Comparison of ENCODE assay signal across 22 mouse cellular contexts in genomic region chr10:79783050-79783449, GRCm38 (mm10). TPM values are rescaled to one million over a fixed set of nuclear protein-coding genes. Genes with fewer than 3 reads are reported as not detected.
A peak's percentile ranks its signal among the peaks of the same experiment; 100 is the strongest.
DNase-seq lines count a peak whose midpoint lies in the region; ATAC-seq and TF ChIP-seq lines count a peak whose summit lies in the region.
"Had no signal": no experiment of that assay in that cellular context is flagged by ENCODE, and none has a peak within 500 bp of the region (broad histone marks: within the 10 kb centered on the region; RNA-seq: fewer than 3 reads in every experiment).

No protein-coding gene starts in this region.

- DNase-seq in embryonic facial prominence, embryonic 11.5 days (ENCODE audit: low spot score): peak; percentile 35
- no peak for DNase-seq in embryonic facial prominence, embryonic 10.5 days (ENCODE audit: low spot score)
- DNase-seq in kidney, postnatal 14 days: peak; percentile 56
- no peak for DNase-seq in kidney, adult 8-10 months
- DNase-seq in lung, postnatal 0 days (ENCODE audit: low spot score): no peak
- no peak for DNase-seq in lung, postnatal 4 days
- DNase-seq in spleen, adult 12 weeks (ENCODE audit: low spot score): no peak
- DNase-seq in gastrocnemius, postnatal 4 days (ENCODE audit: low spot score in 2 of 2): no peak
- DNase-seq: cerebellum, adult 11-12 months; embryo, embryonic 11 days; thymus, postnatal 25 days had no signal

- ATAC-seq in embryonic facial prominence, embryonic 11.5 days (replicated peaks; ENCODE audit: insufficient number of reproducible peaks, low FRiP score, low TSS enrichment, low read depth): no peak
- ATAC-seq in lung, postnatal 0 days: no peak
- ATAC-seq: activated CD4-positive, CD25-positive, alpha-beta regulatory T cell, adult 4 months had no signal

- H3K9me3 ChIP-seq in embryonic facial prominence, embryonic 11.5 days (replicated peaks; ENCODE audit: control insufficient read depth, low read length): no peaks in the 10 kb centered on the region
- no peaks in the 10 kb centered on the region for H3K9me3 ChIP-seq in embryonic facial prominence, embryonic 10.5 days
- H3K9me3 ChIP-seq in lung, postnatal 0 days (ENCODE audit: low read length): no peaks in the 10 kb centered on the region
- H3K9me3 ChIP-seq: heart, embryonic 15.5 days; limb, embryonic 15.5 days; stomach, embryonic 15.5 days had no signal

- H3K9ac ChIP-seq in embryonic facial prominence, embryonic 11.5 days (replicated peaks; ENCODE audit: low read length): no peak overlapping the region
- no peak overlapping the region for H3K9ac ChIP-seq in lung, postnatal 0 days (replicated peaks; ENCODE audit: low read depth)
- H3K9ac ChIP-seq: heart, embryonic 15.5 days; hindbrain, embryonic 14.5 days; limb, embryonic 15.5 days; stomach, embryonic 15.5 days had no signal

- TF ChIP-seq EP300 in lung, postnatal 0 days (IDR thresholded peaks at IDR 0.05): no peak

- no peak overlapping the region for H3K27ac ChIP-seq in embryonic facial prominence, embryonic 11.5 days (replicated peaks; ENCODE audit: low read depth, low read length)
- H3K27ac ChIP-seq in embryonic facial prominence, embryonic 10.5 days (replicated peaks): no peak overlapping the region
- H3K27ac ChIP-seq in lung, postnatal 0 days (ENCODE audit: low read length): no peak overlapping the region
- H3K27ac ChIP-seq: heart, embryonic 15.5 days; hindbrain, embryonic 14.5 days; limb, embryonic 15.5 days; stomach, embryonic 15.5 days had no signal

- no peak overlapping the region for H3K4me3 ChIP-seq in embryonic facial prominence, embryonic 11.5 days (ENCODE audit: low read depth, low read length)
- H3K4me3 ChIP-seq in embryonic facial prominence, embryonic 10.5 days: no peak overlapping the region
- no peak overlapping the region for H3K4me3 ChIP-seq in lung, postnatal 0 days (ENCODE audit: low read depth, low read length)
- H3K4me3 ChIP-seq: erythroblast, embryonic 14.5 days; heart, embryonic 15.5 days; limb, embryonic 15.5 days; stomach, embryonic 15.5 days had no signal

- peak; percentile 63 for TF ChIP-seq CTCF in lung, postnatal 0 days (IDR thresholded peaks at IDR 0.05)

- H3K27me3 ChIP-seq in embryonic facial prominence, embryonic 11.5 days (ENCODE audit: control insufficient read depth, insufficient read depth, low read length): peaks cover 9% of the 10 kb centered on the region; the same call in 1 of the 2 replicates
- H3K27me3 ChIP-seq in embryonic facial prominence, embryonic 10.5 days (replicated peaks; ENCODE audit: low read depth, poor library complexity, severe bottlenecking): peaks cover 71% of the 10 kb centered on the region
- H3K27me3 ChIP-seq in lung, postnatal 0 days (replicated peaks; ENCODE audit: insufficient read depth, low read length): no peaks in the 10 kb centered on the region
- H3K27me3 ChIP-seq: stomach, embryonic 15.5 days had no signal

- 62% methylated on average over 7 of the region's 7 CpGs for whole genome bisulfite sequencing in embryonic facial prominence, embryonic 11.5 days
- WGBS in embryonic facial prominence, embryonic 10.5 days: 66% methylated on average over 7 of the region's 7 CpGs
- 61% methylated on average over 7 of the region's 7 CpGs for WGBS in lung, postnatal 0 days

- no peak overlapping the region for H3K4me2 ChIP-seq in embryonic facial prominence, embryonic 11.5 days (ENCODE audit: low read depth, low read length)
- H3K4me2 ChIP-seq in lung, postnatal 0 days (replicated peaks; ENCODE audit: low read depth, low read length): no peak overlapping the region
- H3K4me2 ChIP-seq: heart, embryonic 15.5 days; hindbrain, embryonic 14.5 days; limb, embryonic 15.5 days; stomach, embryonic 15.5 days had no signal

- no peaks in the 10 kb centered on the region for H3K36me3 ChIP-seq in embryonic facial prominence, embryonic 11.5 days (replicated peaks; ENCODE audit: control insufficient read depth, insufficient read depth, low read depth, low read length)
- no peaks in the 10 kb centered on the region for H3K36me3 ChIP-seq in embryonic facial prominence, embryonic 10.5 days (replicated peaks)
- H3K36me3 ChIP-seq in lung, postnatal 0 days (ENCODE audit: insufficient read depth, low read length): no peaks in the 10 kb centered on the region; the same call in 1 of the 2 replicates
- H3K36me3 ChIP-seq: G1E; heart, embryonic 15.5 days; limb, embryonic 15.5 days; stomach, embryonic 15.5 days had no signal

- H3K4me1 ChIP-seq in embryonic facial prominence, embryonic 11.5 days (ENCODE audit: control insufficient read depth, insufficient read depth, low read length): no peaks in the 10 kb centered on the region
- H3K4me1 ChIP-seq in embryonic facial prominence, embryonic 10.5 days: peaks cover 39% of the 10 kb centered on the region
- H3K4me1 ChIP-seq in lung, postnatal 0 days (ENCODE audit: insufficient read depth, low read depth, low read length): peaks cover 9% of the 10 kb centered on the region; the same call in 1 of the 2 replicates

RNA-seq across cellular contexts. Expression of gene Fstl3, which starts 6.0 kb away (rescaled TPM):
- polyA plus RNA-seq in embryonic facial prominence, embryonic 11.5 days (2014; fragmentation: Nextera tagmentation; extraction: Ambion mirVana): 2.4 and 2.7 TPM in 2 replicates
- polyA plus RNA-seq in embryonic facial prominence, embryonic 10.5 days (2016; fragmentation: Nextera tagmentation; extraction: Ambion mirVana): 1.9 and 2.2 TPM in 2 replicates
- 38.6 and 39.9 TPM in 2 replicates for polyA plus RNA-seq in lung, postnatal 0 days (2015; fragmentation: Nextera tagmentation; extraction: Ambion mirVana)
- total RNA-seq in gastrocnemius, postnatal 4 days (2021): 1 to 10 TPM; 1.1 to 2.1 TPM

RNA-seq across cellular contexts. Expression of gene Prss57, which starts 7.7 kb away (rescaled TPM):
- not detected in 2 replicates for polyA plus RNA-seq in embryonic facial prominence, embryonic 11.5 days (2014; fragmentation: Nextera tagmentation; extraction: Ambion mirVana)
- 0.05 TPM in 1 of 2 replicates, not detected in the other for polyA plus RNA-seq in embryonic facial prominence, embryonic 10.5 days (2016; fragmentation: Nextera tagmentation; extraction: Ambion mirVana)
- 0.11 and 0.31 TPM in 2 replicates for polyA plus RNA-seq in lung, postnatal 0 days (2015; fragmentation: Nextera tagmentation; extraction: Ambion mirVana)
- not detected for total RNA-seq in gastrocnemius, postnatal 4 days (2021)
- polyA plus RNA-seq: G1E; neural tube, embryonic 14.5 days had no signal

RNA-seq across cellular contexts. Expression of gene Palm, which starts 10.3 kb away (rescaled TPM):
- polyA plus RNA-seq in embryonic facial prominence, embryonic 11.5 days (2014; fragmentation: Nextera tagmentation; extraction: Ambion mirVana): 85.7 and 102 TPM in 2 replicates
- 127 and 129 TPM in 2 replicates for polyA plus RNA-seq in embryonic facial prominence, embryonic 10.5 days (2016; fragmentation: Nextera tagmentation; extraction: Ambion mirVana)
- 29.6 and 30.8 TPM in 2 replicates for polyA plus RNA-seq in lung, postnatal 0 days (2015; fragmentation: Nextera tagmentation; extraction: Ambion mirVana)
- total RNA-seq in gastrocnemius, postnatal 4 days (2021): 10 to 100 TPM; 42.1 to 50.8 TPM

RNA-seq across cellular contexts. Expression of gene Rnf126, which starts 16.3 kb away (rescaled TPM):
- polyA plus RNA-seq in embryonic facial prominence, embryonic 11.5 days (2014; fragmentation: Nextera tagmentation; extraction: Ambion mirVana): 65.1 and 72.7 TPM in 2 replicates
- polyA plus RNA-seq in embryonic facial prominence, embryonic 10.5 days (2016; fragmentation: Nextera tagmentation; extraction: Ambion mirVana): 125 and 126 TPM in 2 replicates
- 40.5 and 45.9 TPM in 2 replicates for polyA plus RNA-seq in lung, postnatal 0 days (2015; fragmentation: Nextera tagmentation; extraction: Ambion mirVana)
- 10 to 100 TPM; 45.0 to 52.5 TPM for total RNA-seq in gastrocnemius, postnatal 4 days (2021)

RNA-seq across cellular contexts. Expression of gene Fgf22, which starts 28.2 kb away (rescaled TPM):
- polyA plus RNA-seq in embryonic facial prominence, embryonic 11.5 days (2014; fragmentation: Nextera tagmentation; extraction: Ambion mirVana): 0.25 and 0.38 TPM in 2 replicates
- 0.46 TPM in 1 of 2 replicates, not detected in the other for polyA plus RNA-seq in embryonic facial prominence, embryonic 10.5 days (2016; fragmentation: Nextera tagmentation; extraction: Ambion mirVana)
- polyA plus RNA-seq in lung, postnatal 0 days (2015; fragmentation: Nextera tagmentation; extraction: Ambion mirVana): 0.18 TPM in 1 of 2 replicates, not detected in the other
- not detected for total RNA-seq in gastrocnemius, postnatal 4 days (2021)
- total RNA-seq: megakaryocyte, adult 5-6 weeks had no signal
- polyA plus RNA-seq: activated CD4-positive, CD25-positive, alpha-beta regulatory T cell, adult 4 months; erythroblast, embryonic 14.5 days; G1E; gonadal fat pad, adult 2 months; large intestine, adult 2 months had no signal

Comparison
In these comparisons a context has a peak if more than half of its experiments do, and no peak if none do; other contexts are left out.
1. DNase-seq: peak in embryonic facial prominence, embryonic 11.5 days (single experiment) and kidney, postnatal 14 days (single experiment); none in embryonic facial prominence, embryonic 10.5 days (single experiment), kidney, adult 8-10 months (0 of 2), lung, postnatal 0 days (single experiment), lung, postnatal 4 days (0 of 2), spleen, adult 12 weeks (single experiment) and gastrocnemius, postnatal 4 days (0 of 2).
2. RNA of gene Fstl3, which starts 6.0 kb away (polyA plus RNA-seq): 38.6 to 39.9 TPM in lung, postnatal 0 days; 2.4 to 2.7 TPM in embryonic facial prominence, embryonic 11.5 days and 1.9 to 2.2 TPM in embryonic facial prominence, embryonic 10.5 days; every median in the first group is over 10 times any median in the second.